Mouse (Mus musculus) midbrain, embryonic 13.5 days (tissue): ENCODE measurements around the gene Col17a1. TPM values are rescaled to one million over a fixed set of nuclear protein-coding genes. Genes with fewer than 3 reads are reported as not detected.

ENCODE experiments used
- ATAC-seq: fragments of 200-750 bp; cut with Nextera tagmentation; 2 replicates; pipeline ENCODE4 v1.8.0; 2017; ENCODE audit warnings: mild to moderate bottlenecking, moderate TSS enrichment, moderate library complexity
- H3K27ac ChIP-seq: fragments of 300-500 bp; sonication (generic); 2 replicates; pipeline ENCODE4 v1.5.1; 2015; ENCODE audit warnings: inconsistent platforms, mild to moderate bottlenecking, moderate library complexity
- H3K27me3 ChIP-seq: fragments of 300-500 bp; sonication (generic); 2 replicates; pipeline ENCODE4 v1.6.1; 2015; ENCODE audit warnings: mild to moderate bottlenecking, inconsistent platforms
- H3K36me3 ChIP-seq: fragments of 300-500 bp; sonication (generic); 2 replicates; pipeline ENCODE4 v1.6.1; 2015; ENCODE audit warnings: mild to moderate bottlenecking, inconsistent platforms
- H3K4me1 ChIP-seq: fragments of 300-500 bp; sonication (generic); replicated peaks from 2 replicates; pipeline ENCODE4 v1.6.1; 2015; ENCODE audit warnings: inconsistent platforms
- H3K4me2 ChIP-seq: fragments of 300-500 bp; sonication (generic); replicated peaks from 2 replicates; pipeline ENCODE4 v1.6.1; 2015; ENCODE audit warnings: moderate library complexity, mild to moderate bottlenecking, inconsistent platforms
- H3K4me3 ChIP-seq: fragments of 300-500 bp; sonication (generic); replicated peaks from 2 replicates; pipeline ENCODE4 v1.5.1; 2015; ENCODE audit warnings: mild to moderate bottlenecking, inconsistent platforms
- H3K9ac ChIP-seq: fragments of 300-500 bp; sonication (generic); replicated peaks from 2 replicates; pipeline ENCODE4 v1.6.1; 2015; ENCODE audit warnings: mild to moderate bottlenecking, inconsistent platforms
- H3K9me3 ChIP-seq: fragments of 300-500 bp; sonication (generic); 2 replicates; pipeline ENCODE4 v1.6.1; 2016; ENCODE audit warnings: mild to moderate bottlenecking, inconsistent platforms
- WGBS: fragments of 180-500 bp; shearing (Covaris S2); methylation state at CpG from one replicate; pipeline ENCODE4 v1.1.7; 2015; 5-methylcytosine and 5-hydroxymethylcytosine counted together
- polyA plus RNA-seq: library from polyadenylated mRNA; unstranded; fragments of >200 nt; fragmentation: Nextera tagmentation; extraction: Ambion mirVana; gene quantifications from 2 replicates; pipeline ENCODE4 v1.2.1, GENCODE M21; 2015

Col17a1 gene
- polyA plus RNA-seq = 0.12 and 0.13 TPM in 2 replicates

GRCm38 (mm10) chr19:47691994-47692393 lies at the start of gene Col17a1:
Col17a1 (minus strand) TSS chr19:47692094.
- 80% methylated on average over 6 of the region's 6 CpGs for WGBS
- no peak within 1 kb of the TSS for H3K4me3 ChIP-seq
- no peak within 1 kb of the TSS for H3K4me2 ChIP-seq
- H3K36me3 ChIP-seq = no peaks in the 10 kb centered on the region
- no peaks in the 10 kb centered on the region for H3K9me3 ChIP-seq
- no peak within 1 kb of the TSS for H3K27ac ChIP-seq
- no peaks in the 10 kb centered on the region; the same call in 1 of the 2 replicates for H3K4me1 ChIP-seq
- no peak for ATAC-seq
- H3K9ac ChIP-seq = no peak within 1 kb of the TSS
- H3K27me3 ChIP-seq = no peaks in the 10 kb centered on the region

GRCm38 (mm10) chr19:47731931-47732330 lies 40.0 kb upstream of the Col17a1 start:
- peak overlapping the region; percentile 97 for H3K27ac ChIP-seq
- peak; percentile 25 for ATAC-seq
- peaks cover 36% of the 10 kb centered on the region for H3K36me3 ChIP-seq
- peaks cover 15% of the 10 kb centered on the region for H3K4me1 ChIP-seq
- peak overlapping the region; percentile 81 for H3K9ac ChIP-seq
- peak overlapping the region; percentile 75 for H3K4me3 ChIP-seq
- no peaks in the 10 kb centered on the region for H3K27me3 ChIP-seq
- H3K9me3 ChIP-seq = no peaks in the 10 kb centered on the region
- 2% methylated on average over 15 of the region's 15 CpGs for WGBS
- H3K4me2 ChIP-seq = peak overlapping the region; percentile 54

- Histone ChIP-seq H3K36me3 (peaks cover 33% of the 10 kb centered on the region), H3K4me1 (peaks cover 15% of the 10 kb centered on the region), H3K27me3 (no peaks in the 10 kb centered on the region), H3K27ac (peak within 1 kb of the TSS; percentile 97), H3K4me2 (peak within 1 kb of the TSS; percentile 72), H3K9me3 (no peaks in the 10 kb centered on the region), H3K4me3 (peak within 1 kb of the TSS; percentile 75), H3K9ac (peak within 1 kb of the TSS; percentile 81)
- under 1% methylated on average over 71 of the region's 72 CpGs for WGBS
- peak; percentile 97 for ATAC-seq
Observed at GRCm38 (mm10) chr19:47731071-47731881, 39.4 kb upstream of the Col17a1 start, which contains the start of gene Sfr1. Sfr1 (plus strand) TSS chr19:47731682.

- under 1% methylated on average over 12 of the region's 12 CpGs for WGBS
- Histone ChIP-seq H3K4me3 (peak overlapping the region; percentile 75), H3K4me1 (peaks cover 15% of the 10 kb centered on the region), H3K4me2 (peak overlapping the region; percentile 72), H3K27ac (peak overlapping the region; percentile 90), H3K9me3 (no peaks in the 10 kb centered on the region), H3K9ac (peak overlapping the region; percentile 62), H3K36me3 (peaks cover 27% of the 10 kb centered on the region), H3K27me3 (no peaks in the 10 kb centered on the region)
- ATAC-seq = peak; percentile 77
Observed at GRCm38 (mm10) chr19:47730691-47731070, 38.8 kb upstream of the Col17a1 start.

GRCm38 (mm10) chr19:47725643-47726140 lies 33.8 kb upstream of the Col17a1 start:
- no peaks in the 10 kb centered on the region for H3K27me3 ChIP-seq
- H3K4me2 ChIP-seq = no peak overlapping the region
- WGBS = 69% methylated on average over 7 of the region's 7 CpGs
- no peak overlapping the region for H3K9ac ChIP-seq
- ATAC-seq = no peak
- peaks cover 5% of the 10 kb centered on the region; the same call in 1 of the 2 replicates for H3K4me1 ChIP-seq
- no peaks in the 10 kb centered on the region for H3K36me3 ChIP-seq
- H3K27ac ChIP-seq = no peak overlapping the region
- no peaks in the 10 kb centered on the region for H3K9me3 ChIP-seq
- no peak overlapping the region for H3K4me3 ChIP-seq

- Histone ChIP-seq H3K4me2 (no peak overlapping the region), H3K4me3 (no peak overlapping the region), H3K27ac (no peak overlapping the region), H3K9ac (no peak overlapping the region), H3K9me3 (no peaks in the 10 kb centered on the region), H3K4me1 (no peaks in the 10 kb centered on the region), H3K27me3 (no peaks in the 10 kb centered on the region), H3K36me3 (no peaks in the 10 kb centered on the region)
- 81% methylated on average over 4 of the region's 4 CpGs for WGBS
- no peak for ATAC-seq
Observed at GRCm38 (mm10) chr19:47724903-47725302, 33.0 kb upstream of the Col17a1 start.

- ATAC-seq = no peak
- H3K27me3 ChIP-seq = no peaks in the 10 kb centered on the region
- WGBS = 89% methylated on average over 6 of the region's 6 CpGs
- H3K4me2 ChIP-seq = no peak overlapping the region
- H3K27ac ChIP-seq = no peak overlapping the region
- no peaks in the 10 kb centered on the region for H3K36me3 ChIP-seq
- no peak overlapping the region for H3K9ac ChIP-seq
- no peaks in the 10 kb centered on the region for H3K4me1 ChIP-seq
- H3K9me3 ChIP-seq = no peaks in the 10 kb centered on the region
- no peak overlapping the region for H3K4me3 ChIP-seq
Observed at GRCm38 (mm10) chr19:47722471-47722870, 30.6 kb upstream of the Col17a1 start.

- H3K27ac ChIP-seq = no peak overlapping the region
- no peaks in the 10 kb centered on the region for H3K36me3 ChIP-seq
- H3K4me1 ChIP-seq = no peaks in the 10 kb centered on the region
- H3K9ac ChIP-seq = no peak overlapping the region
- no peaks in the 10 kb centered on the region for H3K27me3 ChIP-seq
- 90% methylated on average over 3 of the region's 3 CpGs for WGBS
- H3K4me3 ChIP-seq = no peak overlapping the region
- H3K4me2 ChIP-seq = no peak overlapping the region
- no peak for ATAC-seq
- H3K9me3 ChIP-seq = no peaks in the 10 kb centered on the region
Observed at GRCm38 (mm10) chr19:47719147-47719546, 27.3 kb upstream of the Col17a1 start.

- Histone ChIP-seq H3K36me3 (no peaks in the 10 kb centered on the region), H3K4me3 (no peak overlapping the region), H3K4me1 (no peaks in the 10 kb centered on the region), H3K9ac (no peak overlapping the region), H3K9me3 (no peaks in the 10 kb centered on the region), H3K27me3 (no peaks in the 10 kb centered on the region), H3K4me2 (no peak overlapping the region), H3K27ac (no peak overlapping the region)
- WGBS = 57% methylated on average over 2 of the region's 2 CpGs
- ATAC-seq = no peak
Observed at GRCm38 (mm10) chr19:47716144-47716543, 24.2 kb upstream of the Col17a1 start.

GRCm38 (mm10) chr19:47713457-47713856 lies 21.6 kb upstream of the Col17a1 start:
- H3K27ac ChIP-seq = no peak overlapping the region
- no peaks in the 10 kb centered on the region for H3K36me3 ChIP-seq
- H3K27me3 ChIP-seq = no peaks in the 10 kb centered on the region
- no peaks in the 10 kb centered on the region for H3K9me3 ChIP-seq
- H3K4me1 ChIP-seq = no peaks in the 10 kb centered on the region
- H3K9ac ChIP-seq = no peak overlapping the region
- no peak for ATAC-seq
- WGBS = 82% methylated on average over 9 of the region's 9 CpGs
- no peak overlapping the region for H3K4me3 ChIP-seq
- no peak overlapping the region for H3K4me2 ChIP-seq

GRCm38 (mm10) chr19:47710376-47710775 lies 18.5 kb upstream of the Col17a1 start:
- no peaks in the 10 kb centered on the region for H3K4me1 ChIP-seq
- H3K36me3 ChIP-seq = no peaks in the 10 kb centered on the region
- H3K4me2 ChIP-seq = no peak overlapping the region
- 87% methylated on average over 4 of the region's 4 CpGs for WGBS
- H3K27ac ChIP-seq = no peak overlapping the region
- H3K4me3 ChIP-seq = no peak overlapping the region
- no peak for ATAC-seq
- H3K9me3 ChIP-seq = no peaks in the 10 kb centered on the region
- no peaks in the 10 kb centered on the region for H3K27me3 ChIP-seq
- H3K9ac ChIP-seq = no peak overlapping the region

- H3K36me3 ChIP-seq = no peaks in the 10 kb centered on the region
- H3K4me2 ChIP-seq = no peak overlapping the region
- H3K9ac ChIP-seq = no peak overlapping the region
- H3K27me3 ChIP-seq = no peaks in the 10 kb centered on the region
- no peak overlapping the region for H3K27ac ChIP-seq
- H3K9me3 ChIP-seq = no peaks in the 10 kb centered on the region; the same call in 1 of the 2 replicates
- no peaks in the 10 kb centered on the region for H3K4me1 ChIP-seq
- H3K4me3 ChIP-seq = no peak overlapping the region
- ATAC-seq = no peak
- 90% methylated on average over 8 of the region's 8 CpGs for WGBS
Observed at GRCm38 (mm10) chr19:47705772-47706309, 13.9 kb upstream of the Col17a1 start.
